Mouse (Mus musculus) testis, adult 2 months (tissue): ENCODE data around the gene Lhx5.

Source experiments
- CTCF ChIP-seq: fragments of 200-500 bp; IDR thresholded peaks from 2 replicates; pipeline ENCODE4 v1.5.1; 2012; ENCODE audit warnings: low read depth, mild to moderate bottlenecking, inconsistent platforms, low read length, moderate library complexity; ENCODE audit not compliant: control insufficient read depth, insufficient read depth, insufficient replicate concordance
- POLR2A ChIP-seq: fragments of 200-500 bp; IDR thresholded peaks from 2 replicates; pipeline ENCODE4 v1.6.1; 2012; ENCODE audit warnings: low read depth, mild to moderate bottlenecking, inconsistent platforms, low read length, moderate library complexity; ENCODE audit not compliant: control insufficient read depth

- TF ChIP-seq CTCF (no peak), POLR2A (no peak)
Observed at GRCm38 (mm10) chr5:120487844-120488243, 56.3 kb downstream of the Lhx5 start.
